Mouse (Mus musculus): ENCODE data around the gene Il20rb.
A peak's percentile ranks its signal among the peaks of the same experiment; 100 is the strongest.

The Il20rb gene

DNA sequence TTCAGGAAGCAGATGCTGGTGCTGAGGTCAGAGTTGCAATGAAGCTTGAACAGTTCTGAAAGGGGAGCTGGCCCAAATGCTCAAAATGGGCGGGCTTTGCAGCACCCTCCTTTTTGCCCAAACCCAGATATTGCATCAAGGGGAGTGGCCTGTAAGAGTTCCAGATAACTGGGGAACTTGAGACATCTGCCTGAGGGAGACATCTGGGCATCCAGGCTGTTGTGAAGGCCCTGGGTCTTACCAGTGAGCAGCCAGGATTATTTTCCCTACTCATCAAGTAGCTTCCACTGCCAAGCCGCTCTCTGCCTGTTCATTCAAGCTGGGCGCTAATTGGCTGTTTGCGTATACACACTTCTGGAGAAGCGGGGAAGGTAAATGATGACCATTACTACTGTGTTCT, at the start of gene Il20rb:
Gene Il20rb (minus strand): TSS at position 358 of the 400 bp plus-strand sequence.
- no peak for DNase-seq

DNA sequence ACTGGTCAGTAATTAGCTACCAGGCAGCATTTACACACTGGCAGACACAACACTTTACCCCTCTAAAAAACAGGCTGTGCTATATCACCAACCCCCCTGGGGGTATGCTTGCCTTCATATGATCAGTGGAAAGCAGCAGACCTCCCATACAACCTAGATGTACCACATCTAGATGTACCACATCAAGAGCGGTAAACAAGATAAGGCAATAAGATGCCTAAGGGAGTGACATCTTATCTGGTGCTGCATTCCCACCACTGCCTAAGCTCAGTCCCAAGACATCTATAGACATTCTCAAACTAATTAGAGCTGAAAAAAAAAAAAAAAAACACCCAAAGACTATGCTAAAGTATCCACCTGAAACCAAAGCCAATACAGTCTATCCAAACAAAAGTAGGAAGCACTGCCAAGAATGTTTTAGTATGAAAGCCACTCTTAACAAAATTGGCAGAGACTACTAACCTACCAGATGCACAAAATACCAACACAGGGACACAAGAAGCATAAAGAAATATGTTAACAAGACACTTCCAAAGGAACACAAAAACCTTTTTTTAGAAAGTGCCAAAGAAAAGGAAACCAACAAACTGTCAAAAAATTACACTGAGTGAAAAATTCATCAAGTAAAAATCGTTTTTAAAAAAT, 49.2 kb upstream of the Il20rb start:
- DNase-seq = no peak

GRCm38 (mm10) chr9:100534686-100535085, 48.1 kb upstream of the Il20rb start:
- DNase-seq = no peak

DNA sequence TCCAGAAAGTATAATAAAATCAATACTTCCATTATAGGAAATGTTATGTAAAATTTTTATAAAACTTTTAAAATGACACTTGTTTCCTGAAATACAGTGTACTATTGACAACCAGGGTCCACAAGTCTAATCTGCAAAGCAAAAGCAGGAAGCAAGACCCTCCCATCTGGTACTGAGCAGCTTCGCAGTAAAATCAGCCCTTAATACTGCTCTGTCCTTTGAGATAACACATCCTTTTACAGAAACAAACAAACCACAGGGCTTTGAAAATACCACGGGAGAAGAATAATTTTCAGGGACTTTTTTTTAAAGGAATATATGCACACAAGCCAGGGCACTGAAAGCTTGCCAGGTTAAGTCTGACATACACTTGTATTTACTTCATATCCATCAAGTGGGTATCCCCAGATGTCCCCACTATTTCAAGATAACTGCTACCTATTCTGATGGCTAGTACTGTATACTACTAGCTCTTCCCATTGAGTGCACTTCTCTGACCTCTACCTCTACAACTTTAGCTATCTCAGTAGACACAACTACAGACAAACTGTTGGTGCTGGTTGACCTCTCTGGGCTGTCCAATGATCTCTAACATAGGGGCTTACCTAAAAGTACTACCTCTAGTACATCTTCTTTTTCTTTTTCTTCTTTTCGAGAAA, 46.4 kb upstream of the Il20rb start:
- DNase-seq = no peak

DNA sequence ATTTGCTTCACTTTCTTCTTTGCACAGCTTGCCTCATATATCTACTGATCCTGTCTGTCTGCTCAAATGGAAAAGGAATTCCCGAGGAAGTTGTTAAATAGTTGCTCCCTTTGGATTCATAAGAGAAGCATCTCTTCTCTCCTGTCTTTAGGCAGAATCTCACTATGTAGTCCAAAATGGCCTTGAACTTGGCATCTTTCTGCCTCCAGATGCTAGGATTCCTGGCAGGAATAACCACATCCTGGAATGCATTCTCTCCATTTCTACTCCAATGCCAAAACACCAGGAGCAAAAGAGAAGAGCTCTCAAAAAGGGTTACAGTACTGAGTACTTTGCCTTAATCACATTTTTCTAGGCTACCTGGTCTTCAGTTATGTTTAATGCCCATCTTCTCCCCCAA, 44.7 kb upstream of the Il20rb start:
- no peak for DNase-seq

DNA sequence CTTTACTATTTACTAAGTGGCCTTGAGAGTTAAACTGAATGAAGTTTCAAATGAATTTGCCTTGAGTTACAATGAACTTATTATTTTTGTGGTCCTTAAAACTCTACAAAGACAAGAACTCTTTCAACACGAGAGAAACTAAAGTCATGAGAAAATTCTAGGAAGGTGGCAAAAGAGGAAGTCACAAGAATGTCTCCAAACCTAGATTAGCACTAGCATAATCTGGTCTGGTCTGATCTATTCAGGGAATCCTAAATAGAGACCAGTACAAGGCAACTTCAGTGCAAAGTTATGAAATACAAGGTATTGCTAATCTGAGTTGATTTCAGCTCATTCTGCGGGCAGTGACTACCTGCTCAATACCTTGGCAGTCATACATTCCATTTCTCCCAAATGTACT, 38.6 kb upstream of the Il20rb start:
- DNase-seq = no peak

DNA sequence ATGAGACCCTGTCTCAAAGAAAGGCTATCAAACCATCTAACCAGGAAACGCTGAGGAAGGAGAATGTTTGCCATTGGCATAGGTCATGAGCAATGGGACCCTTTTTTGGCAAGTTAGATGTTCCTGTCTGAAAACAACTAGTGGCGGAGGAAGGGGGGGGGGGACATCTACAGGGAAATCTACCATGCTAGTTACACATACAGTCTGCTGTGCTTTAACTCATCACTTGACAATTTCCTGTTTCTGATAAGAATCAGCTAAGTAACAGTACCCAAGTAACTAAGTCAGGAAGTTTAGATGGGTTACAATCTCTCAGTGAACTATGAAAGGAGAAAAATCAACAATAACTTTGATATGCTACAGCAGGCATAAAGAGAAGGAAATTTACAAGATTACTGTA, 35.4 kb upstream of the Il20rb start:
- DNase-seq = no peak

- DNase-seq = peak; percentile 41
Measured at GRCm38 (mm10) chr9:100520586-100520985, 34.0 kb upstream of the Il20rb start.

DNA sequence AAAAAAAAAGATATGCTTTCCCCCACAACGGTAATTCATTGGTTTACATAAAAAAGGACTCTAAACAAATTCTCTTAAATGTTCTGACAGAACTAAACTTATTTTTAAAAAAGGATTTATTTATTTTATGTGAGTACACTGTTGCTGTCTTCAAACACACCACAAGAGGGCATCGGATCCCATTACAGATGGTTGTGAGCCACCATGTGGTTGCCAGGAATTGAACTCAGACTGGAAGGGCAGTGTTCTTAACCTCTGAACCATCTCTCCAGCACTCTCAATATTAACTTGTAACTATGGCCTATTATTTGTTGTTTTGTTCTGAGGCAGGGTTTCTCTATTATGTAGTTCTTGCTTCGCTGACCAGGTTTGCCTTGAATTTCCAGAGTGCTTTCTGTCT, 33.4 kb upstream of the Il20rb start:
- peak; percentile 6 for DNase-seq

- DNase-seq = no peak
Measured at GRCm38 (mm10) chr9:100507581-100507980, 21.0 kb upstream of the Il20rb start.

- DNase-seq = peak; percentile 21
Measured at GRCm38 (mm10) chr9:100506652-100507051, 20.1 kb upstream of the Il20rb start.

DNA sequence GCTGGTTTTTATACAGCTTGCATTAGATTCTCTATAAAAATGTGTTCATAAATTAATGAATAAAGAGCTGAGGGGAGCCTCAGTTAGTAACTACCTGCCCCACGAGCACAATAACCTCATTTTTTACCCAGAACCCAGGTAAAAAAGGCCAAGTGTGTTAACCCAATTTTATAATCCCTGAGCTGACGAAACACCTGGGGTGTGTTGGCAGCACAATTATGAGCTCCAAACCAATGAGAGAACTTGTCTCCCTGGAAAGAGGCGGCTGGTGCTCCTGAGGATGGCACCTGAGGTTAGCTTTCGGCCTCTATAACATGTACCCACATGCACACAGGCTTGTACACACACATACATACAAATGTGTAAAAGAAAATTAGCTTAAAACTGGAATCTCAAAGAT, 18.9 kb upstream of the Il20rb start:
- no peak for DNase-seq

- DNase-seq = no peak
Measured at GRCm38 (mm10) chr9:100493611-100494261, 7.1 kb upstream of the Il20rb start.

- DNase-seq = no peak
Measured at GRCm38 (mm10) chr9:100491424-100491823, 4.8 kb upstream of the Il20rb start.

DNA sequence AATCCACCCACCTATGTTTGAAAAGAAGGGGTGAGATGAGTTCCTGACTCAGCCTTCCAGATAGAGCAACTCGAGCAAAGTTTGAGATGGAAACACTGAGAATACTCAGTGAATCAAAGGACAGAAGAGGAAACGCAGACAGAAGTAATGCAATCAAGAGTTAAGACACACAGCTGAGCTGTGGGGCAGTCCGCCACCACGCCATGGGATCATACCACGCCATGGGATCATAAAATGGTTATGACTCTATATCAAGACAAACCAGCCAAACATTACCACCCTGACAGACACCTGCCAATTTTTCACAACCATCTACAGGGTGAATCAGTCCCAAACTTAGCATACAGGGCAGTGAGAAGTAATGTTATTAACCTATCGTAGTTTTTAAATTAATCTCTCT, 2.4 kb upstream of the Il20rb start:
- no peak for DNase-seq

DNA sequence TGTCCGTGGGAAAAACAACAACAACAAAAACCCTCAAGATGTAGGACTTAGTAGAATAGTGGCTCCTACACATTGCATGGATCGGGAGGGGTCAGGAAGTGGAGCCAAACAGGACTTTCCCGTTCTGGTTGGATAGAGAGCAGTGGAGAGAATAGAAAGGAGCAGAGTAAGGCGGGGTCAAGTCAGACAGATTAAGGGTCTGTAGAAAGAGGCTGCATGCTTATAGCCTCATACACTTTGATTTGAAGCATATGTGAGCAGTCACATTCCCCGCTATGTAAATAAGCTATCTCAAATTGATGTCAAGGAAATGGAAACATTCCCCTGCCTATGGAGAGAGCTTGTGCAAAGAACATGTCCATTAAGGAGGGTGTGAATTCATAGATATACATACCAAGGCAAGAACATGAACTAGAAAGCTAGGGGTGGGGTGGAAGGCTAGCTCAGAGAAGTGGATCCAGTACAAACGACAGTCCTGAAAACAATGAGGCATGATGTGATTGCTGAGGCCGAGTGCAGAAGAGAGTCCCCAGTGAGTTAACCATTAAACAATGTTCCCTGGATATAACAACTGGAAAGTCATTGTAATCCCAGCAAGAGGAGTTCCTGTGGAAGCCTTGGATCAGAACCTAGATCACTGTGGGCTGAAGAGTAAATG, 1.6 kb upstream of the Il20rb start:
- DNase-seq = no peak

GRCm38 (mm10) chr9:100483318-100483717, 3.3 kb downstream of the Il20rb start:
- DNase-seq = no peak

- DNase-seq = no peak
Measured at GRCm38 (mm10) chr9:100481626-100482025, 5.0 kb downstream of the Il20rb start.

DNA sequence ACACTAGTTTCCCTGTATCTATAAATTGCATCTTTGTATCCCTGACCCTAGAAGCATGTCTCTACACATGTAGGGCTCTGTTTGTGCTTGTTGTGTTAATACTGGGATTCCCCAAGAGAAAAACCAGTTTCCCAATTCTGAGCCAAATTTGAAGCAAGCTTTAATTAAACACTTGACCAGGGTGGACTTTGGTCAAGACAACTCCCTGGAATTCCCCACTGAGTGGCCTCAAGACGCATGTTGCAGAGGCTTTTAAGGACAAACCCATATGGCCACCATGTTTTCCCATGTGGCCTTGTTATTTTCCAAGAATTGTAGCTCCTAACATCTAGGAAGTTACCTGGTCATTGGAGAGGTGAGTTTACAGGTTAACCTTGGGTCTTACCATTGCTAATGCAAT, 12.5 kb downstream of the Il20rb start:
- DNase-seq = no peak

- DNase-seq = no peak
Measured at GRCm38 (mm10) chr9:100473361-100473760, 13.2 kb downstream of the Il20rb start.

DNA sequence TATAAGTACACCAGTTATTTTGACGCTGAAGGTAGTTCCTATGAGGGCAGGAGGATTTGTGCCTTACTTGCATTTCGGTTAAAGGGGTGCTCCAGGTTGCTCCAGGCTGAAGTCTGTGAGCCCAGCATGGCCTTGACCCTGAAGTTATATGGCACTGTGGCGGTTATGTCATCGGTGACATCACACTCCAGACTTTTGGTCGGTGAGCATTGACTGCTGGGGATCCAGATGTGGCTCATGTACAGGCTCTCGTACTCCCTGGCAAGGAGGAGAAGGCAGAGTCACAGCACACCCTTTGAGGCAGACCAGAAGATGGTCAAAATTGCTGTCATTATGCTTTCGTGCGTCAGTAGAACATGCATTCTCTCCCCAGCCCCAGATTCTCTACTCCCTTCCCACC, 13.7 kb downstream of the Il20rb start:
- DNase-seq = no peak

DNA sequence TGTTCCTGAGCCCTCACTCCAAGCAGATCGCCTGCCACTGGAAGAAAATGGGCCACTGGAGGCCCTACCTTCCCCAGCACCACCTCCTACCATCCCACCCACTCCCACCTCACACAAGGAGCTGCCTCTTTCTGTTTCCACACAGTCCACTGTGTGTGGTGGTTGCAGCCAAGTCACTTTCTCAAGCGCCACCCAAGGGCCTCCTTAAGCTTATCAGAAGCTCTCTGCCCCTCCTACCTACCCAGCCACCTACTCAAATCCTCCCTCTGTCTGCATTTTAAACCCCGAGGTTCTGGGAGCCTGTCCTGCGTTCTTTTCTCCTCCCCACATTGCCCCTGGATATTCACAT, 15.0 kb downstream of the Il20rb start:
- DNase-seq = no peak

GRCm38 (mm10) chr9:100470936-100471604, 15.5 kb downstream of the Il20rb start:
- peak; percentile 61 for DNase-seq

All from kidney, adult 11 months (tissue).